Mouse (Mus musculus) cortical plate, adult 2 months (tissue): ENCODE measurements around the gene Gm20481. TPM values are rescaled to one million over a fixed set of nuclear protein-coding genes. Genes with fewer than 3 reads are reported as not detected.

Experiments used
- H3K27ac ChIP-seq: fragments of 200-500 bp; 2 replicates; pipeline ENCODE4 v1.5.1; 2012; ENCODE audit warnings: low read length, control low read depth, inconsistent platforms; ENCODE audit not compliant: insufficient read depth
- H3K4me1 ChIP-seq: fragments of 200-500 bp; 2 replicates; pipeline ENCODE4 v1.6.1; 2011; ENCODE audit warnings: low read length; ENCODE audit not compliant: control insufficient read depth, insufficient read depth
- H3K4me3 ChIP-seq: fragments of 200-500 bp; 2 replicates; pipeline ENCODE4 v1.5.1; 2011; ENCODE audit warnings: mild to moderate bottlenecking, low read length, control low read depth; ENCODE audit not compliant: insufficient read depth
- CTCF ChIP-seq: fragments of 200-500 bp; IDR thresholded peaks from 2 replicates; pipeline ENCODE4 v1.5.1; 2011; ENCODE audit warnings: mild to moderate bottlenecking, control low read depth, low read length; ENCODE audit not compliant: insufficient read depth; ENCODE audit errors: extremely low read depth
- POLR2A ChIP-seq: fragments of 200-500 bp; IDR thresholded peaks from 2 replicates; pipeline ENCODE4 v1.6.1; 2011; ENCODE audit warnings: mild to moderate bottlenecking, low read length, control low read depth; ENCODE audit not compliant: insufficient read depth; ENCODE audit errors: extremely low read depth
- polyA plus RNA-seq: library from polyadenylated mRNA; depleted of rRNA; stranded (reverse); fragments of >200 nt; gene quantifications from 2 replicates; pipeline ENCODE4 v1.2.3, GENCODE M21; 2012; rRNA removed

The Gm20481 gene
- polyA plus RNA-seq, 1 experiment, result not detected

DNA sequence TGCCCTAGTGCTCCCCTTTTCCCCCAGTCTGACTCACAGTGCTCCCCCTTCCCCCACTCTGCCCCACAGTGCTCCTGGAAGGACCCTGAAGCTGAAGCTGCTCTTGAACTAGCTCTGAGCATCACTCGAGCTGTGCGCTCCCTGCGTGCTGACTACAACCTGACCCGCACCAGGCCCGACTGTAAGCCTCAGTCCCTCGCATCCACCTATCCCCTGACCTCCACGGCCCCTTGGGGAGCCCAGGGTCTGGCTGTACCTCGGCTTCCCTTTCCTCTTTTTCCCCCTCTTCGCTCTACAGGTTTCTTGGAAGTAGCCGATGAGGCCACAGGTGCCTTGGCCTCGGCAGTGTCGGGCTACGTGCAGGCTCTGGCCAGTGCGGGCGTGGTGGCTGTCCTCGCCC lies 45.6 kb downstream of the Gm20481 start:
- TF ChIP-seq POLR2A (no peak), CTCF (no peak)
- no peaks in the 10 kb centered on the region for H3K4me1 ChIP-seq

DNA sequence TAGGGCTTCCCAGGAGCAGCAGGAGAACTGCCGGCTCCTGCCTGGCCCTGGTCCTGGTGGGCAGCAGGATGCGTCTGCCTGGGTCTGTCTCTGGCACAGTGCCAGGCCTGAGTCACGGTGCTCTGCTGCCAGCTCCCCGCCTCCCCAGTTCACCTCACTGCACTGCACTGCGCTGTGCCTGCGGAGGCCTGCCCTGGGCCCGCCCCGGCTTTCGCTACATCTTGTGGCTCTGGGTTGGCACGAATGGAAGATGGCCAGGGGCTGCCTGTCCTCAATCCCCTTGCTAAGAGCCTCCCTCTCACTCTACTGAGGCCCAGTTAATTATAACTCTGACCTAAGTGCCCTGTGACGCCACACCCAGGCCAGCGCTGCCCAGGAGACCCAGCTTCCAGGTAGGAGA lies 46.7 kb downstream of the Gm20481 start, which contains the start of gene Vwa7:
Vwa7 (plus strand) TSS at position 204 of the 400 bp plus-strand sequence.
- no peak for TF ChIP-seq POLR2A
- no peak for TF ChIP-seq CTCF
- H3K27ac ChIP-seq, result no peak within 1 kb of the TSS
- H3K4me3 ChIP-seq, result no peak within 1 kb of the TSS
- no peaks in the 10 kb centered on the region for H3K4me1 ChIP-seq

More for the DNA sequence above, 45.6 kb downstream of the Gm20481 start:
- H3K4me3 ChIP-seq, result no peak overlapping the region
- no peak overlapping the region for H3K27ac ChIP-seq

DNA sequence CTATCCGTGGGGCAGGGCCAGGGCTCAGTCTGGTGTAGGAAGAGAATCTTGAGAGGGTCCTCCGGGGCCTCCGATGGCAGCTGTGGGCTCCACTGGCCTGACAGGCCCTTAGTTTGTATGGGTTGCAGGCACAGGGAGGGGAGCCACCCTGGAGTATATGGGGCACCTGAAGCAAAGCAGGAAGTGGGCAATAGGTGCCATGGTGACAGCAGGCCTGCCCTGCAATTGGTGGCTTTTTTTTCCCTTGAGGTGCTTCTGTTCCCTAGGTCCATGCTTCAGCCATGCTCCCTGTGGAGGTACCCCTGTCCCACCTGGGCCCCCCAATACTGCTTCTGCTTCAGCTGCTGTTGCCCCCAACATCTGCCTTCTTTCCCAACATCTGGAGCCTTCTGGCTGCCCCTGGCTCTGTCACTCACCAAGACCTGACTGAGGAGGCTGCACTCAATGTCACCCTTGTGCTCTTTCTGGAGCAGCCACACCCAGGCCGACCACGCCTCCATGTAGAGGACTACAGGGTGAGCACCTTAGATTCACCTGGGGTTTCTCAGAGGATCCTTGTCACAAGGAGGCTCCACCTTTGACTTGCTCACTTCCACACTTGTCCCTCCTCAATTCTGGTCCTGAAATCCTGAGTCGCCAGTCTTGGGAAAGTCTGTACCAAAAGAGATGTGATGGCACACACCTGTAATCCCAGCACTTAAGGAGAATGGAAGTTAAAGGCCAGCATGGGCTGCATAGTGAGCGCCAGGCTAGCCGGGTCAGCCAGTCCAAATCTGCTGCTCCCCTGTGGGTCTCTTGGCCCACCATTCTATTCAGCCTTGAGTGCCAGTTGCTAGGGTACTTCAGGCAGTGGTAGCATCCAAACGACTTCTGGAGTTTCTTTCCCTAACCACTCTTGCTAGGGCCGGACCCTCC lies 47.3 kb downstream of the Gm20481 start:
- TF ChIP-seq CTCF (no peak), POLR2A (no peak)
- Histone ChIP-seq H3K4me1 (no peaks in the 10 kb centered on the region), H3K4me3 (no peak overlapping the region), H3K27ac (no peak overlapping the region)

DNA sequence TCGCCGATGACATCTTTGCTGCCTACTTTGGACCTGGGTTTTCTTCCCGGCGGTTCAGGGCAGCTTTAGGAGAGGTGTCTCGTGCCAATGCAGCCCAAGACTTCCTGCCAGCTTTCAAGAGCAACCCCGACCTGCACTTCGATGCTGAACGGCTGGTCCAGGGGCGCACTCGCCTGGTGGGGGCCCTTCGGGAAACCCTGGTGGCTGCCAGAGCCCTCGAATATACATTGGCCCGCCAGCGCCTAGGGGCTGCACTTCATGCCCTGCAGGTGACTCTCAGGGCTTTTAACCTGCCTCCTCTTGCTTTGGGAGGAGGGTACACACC lies 48.0 kb downstream of the Gm20481 start:
- TF ChIP-seq CTCF (no peak), POLR2A (no peak)
- Histone ChIP-seq H3K4me1 (no peaks in the 10 kb centered on the region), H3K27ac (no peak overlapping the region), H3K4me3 (no peak overlapping the region)

DNA sequence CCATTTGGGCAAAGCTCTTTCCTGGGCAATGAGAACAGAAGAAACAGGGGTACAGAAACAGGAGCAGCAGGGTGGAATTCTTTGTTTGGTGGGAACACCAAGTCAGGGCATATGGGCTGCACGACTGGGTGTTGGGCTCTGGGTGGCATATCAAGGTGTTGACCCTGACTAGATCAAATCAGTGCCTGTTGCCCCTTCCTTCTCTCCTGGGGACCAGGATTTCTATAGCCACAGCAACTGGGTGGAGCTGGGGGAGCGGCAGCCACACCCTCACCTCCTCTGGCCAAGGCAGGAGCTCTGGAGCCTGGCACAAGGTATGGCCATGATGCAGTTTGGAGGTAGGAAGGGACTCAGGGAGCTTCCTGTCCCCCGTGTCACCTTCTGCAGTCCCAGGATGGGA lies 48.5 kb downstream of the Gm20481 start:
- H3K27ac ChIP-seq, result no peak overlapping the region
- H3K4me1 ChIP-seq, result no peaks in the 10 kb centered on the region
- no peak overlapping the region for H3K4me3 ChIP-seq
- no peak for TF ChIP-seq CTCF
- TF ChIP-seq POLR2A, result no peak

DNA sequence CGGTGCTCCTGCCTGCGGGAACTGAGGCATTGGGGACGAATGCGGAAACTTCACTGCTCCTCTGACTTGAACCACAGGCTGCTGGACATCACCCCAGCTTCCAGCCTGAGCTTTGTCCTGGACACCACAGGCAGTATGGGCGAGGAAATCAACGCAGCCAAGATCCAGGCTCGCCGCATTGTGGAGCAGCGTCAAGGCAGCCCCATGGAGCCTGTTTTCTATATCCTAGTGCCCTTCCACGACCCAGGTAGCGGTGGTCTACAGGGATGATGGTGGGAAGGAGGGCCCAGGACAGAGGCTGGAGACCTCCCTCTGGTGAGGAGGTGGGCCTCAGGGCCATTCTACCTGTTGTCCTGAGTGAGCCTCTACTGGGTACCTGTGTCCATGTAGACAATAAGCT lies 50.2 kb downstream of the Gm20481 start:
- no peak overlapping the region for H3K4me3 ChIP-seq
- H3K4me1 ChIP-seq, result no peaks in the 10 kb centered on the region
- no peak overlapping the region for H3K27ac ChIP-seq
- TF ChIP-seq POLR2A (no peak), CTCF (no peak)

DNA sequence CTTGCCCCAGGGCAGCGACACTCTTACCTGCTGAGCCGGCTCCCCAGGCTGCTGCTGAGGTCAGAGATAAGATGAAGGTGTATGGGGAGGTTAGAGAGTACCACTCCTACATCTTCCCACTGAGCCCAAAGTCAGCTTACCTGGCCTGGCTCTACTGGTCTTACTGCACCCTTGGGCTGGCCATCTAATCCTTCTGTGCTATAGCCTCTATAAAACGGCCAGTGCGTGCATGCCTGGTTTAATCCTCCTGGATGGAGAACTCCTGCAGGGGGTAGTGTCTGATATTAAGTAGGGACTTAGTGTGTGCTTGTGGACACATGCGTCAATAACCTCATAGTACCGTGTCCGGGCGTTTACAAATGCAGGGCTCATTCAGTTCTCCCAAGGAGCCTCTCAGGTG lies 50.8 kb downstream of the Gm20481 start:
- TF ChIP-seq POLR2A (no peak), CTCF (no peak)
- no peaks in the 10 kb centered on the region for H3K4me1 ChIP-seq
- no peak overlapping the region for H3K4me3 ChIP-seq
- H3K27ac ChIP-seq, result no peak overlapping the region

DNA sequence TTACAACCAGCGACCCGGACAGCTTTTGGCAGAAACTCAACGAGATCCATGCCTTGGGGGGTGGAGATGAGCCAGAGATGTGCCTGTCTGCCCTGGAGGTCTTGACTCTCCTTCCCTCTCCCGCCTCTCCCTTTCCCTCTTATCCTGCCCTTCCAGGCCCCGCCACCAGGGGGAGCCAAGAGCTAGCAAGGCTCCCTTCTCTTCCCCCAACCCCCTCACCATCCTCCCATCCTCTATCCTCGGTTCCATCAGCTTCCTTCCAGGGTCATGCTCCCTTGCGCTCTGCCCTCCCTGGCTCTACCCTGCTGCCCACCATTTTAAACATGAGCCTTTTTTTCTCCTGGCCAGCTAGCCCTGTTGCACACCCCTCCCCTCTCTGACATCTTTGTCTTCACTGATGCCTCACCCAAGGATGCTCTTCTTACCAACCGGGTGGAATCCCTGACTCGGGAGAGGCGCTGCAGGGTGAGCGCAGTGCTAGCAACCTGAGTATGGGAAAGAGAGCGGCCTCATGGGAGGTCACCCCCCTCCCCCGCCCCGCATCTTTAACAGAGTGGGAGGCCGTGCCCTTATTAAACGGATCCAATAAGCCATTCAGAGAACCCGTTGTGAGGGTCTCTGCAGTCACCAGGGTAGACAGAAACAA lies 51.6 kb downstream of the Gm20481 start:
- no peaks in the 10 kb centered on the region for H3K4me1 ChIP-seq
- no peak overlapping the region for H3K27ac ChIP-seq
- no peak for TF ChIP-seq POLR2A
- TF ChIP-seq CTCF, result peak; percentile 93
- no peak overlapping the region; the same call in 1 of the 2 replicates for H3K4me3 ChIP-seq

Other genes with a start within 250 kb of the Gm20481 start
- 10.7 and 14.8 TPM in 2 replicates for gene C4b, start 226.0 kb upstream of the Gm20481 start, polyA plus RNA-seq
- not detected in 2 replicates for gene Cyp21a1, start 165.4 kb upstream of the Gm20481 start, polyA plus RNA-seq
- gene Stk19, start 133.0 kb upstream of the Gm20481 start, polyA plus RNA-seq, result 80.0 and 80.7 TPM in 2 replicates
- gene Dxo, start 132.9 kb upstream of the Gm20481 start, polyA plus RNA-seq, result 53.1 and 55.5 TPM in 2 replicates
- 74.0 and 81.2 TPM in 2 replicates for gene Skiv2l, start 119.7 kb upstream of the Gm20481 start, polyA plus RNA-seq
- gene Nelfe, start 119.5 kb upstream of the Gm20481 start, polyA plus RNA-seq, result 56.3 and 65.8 TPM in 2 replicates
- 0.08 and 0.32 TPM in 2 replicates for gene Cfb, start 107.4 kb upstream of the Gm20481 start, polyA plus RNA-seq
- gene Zbtb12, start 90.4 kb upstream of the Gm20481 start, polyA plus RNA-seq, result 4.8 and 4.9 TPM in 2 replicates
- 0.04 and 0.13 TPM in 2 replicates for gene Gm20547, start 87.9 kb upstream of the Gm20481 start, polyA plus RNA-seq
- gene C2, start 71.6 kb upstream of the Gm20481 start, polyA plus RNA-seq, result 3.2 and 3.4 TPM in 2 replicates
- gene Ehmt2, start 71.4 kb upstream of the Gm20481 start, polyA plus RNA-seq, result 247 and 264 TPM in 2 replicates
- gene Slc44a4, start 55.4 kb upstream of the Gm20481 start, polyA plus RNA-seq, result 0.46 and 0.49 TPM in 2 replicates
- gene Neu1, start 38.7 kb upstream of the Gm20481 start, polyA plus RNA-seq, result 49.4 and 50.5 TPM in 2 replicates
- 8.4 and 11.6 TPM in 2 replicates for gene Hspa1b, start 10.7 kb upstream of the Gm20481 start, polyA plus RNA-seq
- 12.0 and 14.0 TPM in 2 replicates for gene Hspa1a, start 2.2 kb downstream of the Gm20481 start, polyA plus RNA-seq
- gene Hspa1l, start 2.8 kb downstream of the Gm20481 start, polyA plus RNA-seq, result 0.50 and 0.59 TPM in 2 replicates
- 36.9 and 37.2 TPM in 2 replicates for gene Lsm2, start 11.9 kb downstream of the Gm20481 start, polyA plus RNA-seq
- gene Vars, start 31.1 kb downstream of the Gm20481 start, polyA plus RNA-seq, result 43.7 and 46.6 TPM in 2 replicates
- 0.29 and 0.36 TPM in 2 replicates for gene Vwa7, start 46.7 kb downstream of the Gm20481 start, polyA plus RNA-seq
- gene Sapcd1, start 58.1 kb downstream of the Gm20481 start, polyA plus RNA-seq, result 0.94 and 0.96 TPM in 2 replicates
- 0.58 and 0.72 TPM in 2 replicates for gene Msh5, start 76.8 kb downstream of the Gm20481 start, polyA plus RNA-seq
- 18.4 and 18.7 TPM in 2 replicates for gene Clic1, start 80.1 kb downstream of the Gm20481 start, polyA plus RNA-seq
- gene Ddah2, start 89.1 kb downstream of the Gm20481 start, polyA plus RNA-seq, result 25.1 and 26.8 TPM in 2 replicates
- gene Ly6g6c, start 95.5 kb downstream of the Gm20481 start, polyA plus RNA-seq, result not detected in 2 replicates
- not detected in 2 replicates for gene Mpig6b, start 96.3 kb downstream of the Gm20481 start, polyA plus RNA-seq
- gene Ly6g6e, start 107.0 kb downstream of the Gm20481 start, polyA plus RNA-seq, result 4.8 and 5.5 TPM in 2 replicates
- 1.8 and 3.6 TPM in 2 replicates for gene Ly6g6d, start 108.2 kb downstream of the Gm20481 start, polyA plus RNA-seq
- gene Ly6g6f, start 115.7 kb downstream of the Gm20481 start, polyA plus RNA-seq, result 0.44 and 1.1 TPM in 2 replicates
- gene Abhd16a, start 119.4 kb downstream of the Gm20481 start, polyA plus RNA-seq, result 147 and 159 TPM in 2 replicates
- not detected in 2 replicates for gene Ly6g5c, start 138.4 kb downstream of the Gm20481 start, polyA plus RNA-seq
- gene Ly6g5b, start 145.5 kb downstream of the Gm20481 start, polyA plus RNA-seq, result 0.91 and 1.3 TPM in 2 replicates
- 20.4 and 21.0 TPM in 2 replicates for gene Gpank1, start 151.5 kb downstream of the Gm20481 start, polyA plus RNA-seq
- 191 and 200 TPM in 2 replicates for gene Csnk2b, start 152.1 kb downstream of the Gm20481 start, polyA plus RNA-seq
- 9.6 and 10.3 TPM in 2 replicates for gene D17H6S53E, start 156.5 kb downstream of the Gm20481 start, polyA plus RNA-seq
- 0.13 TPM in 2 replicates for gene Apom, start 162.1 kb downstream of the Gm20481 start, polyA plus RNA-seq
- 194 and 212 TPM in 2 replicates for gene Bag6, start 165.3 kb downstream of the Gm20481 start, polyA plus RNA-seq
- gene Prrc2a, start 195.0 kb downstream of the Gm20481 start, polyA plus RNA-seq, result 269 and 273 TPM in 2 replicates
- 13.0 and 13.2 TPM in 2 replicates for gene Aif1, start 206.2 kb downstream of the Gm20481 start, polyA plus RNA-seq
- gene Lst1, start 218.5 kb downstream of the Gm20481 start, polyA plus RNA-seq, result 18.9 and 20.2 TPM in 2 replicates
- gene Ltb, start 224.5 kb downstream of the Gm20481 start, polyA plus RNA-seq, result 0.71 and 1.5 TPM in 2 replicates
- gene Tnf, start 232.1 kb downstream of the Gm20481 start, polyA plus RNA-seq, result 0.06 and 0.11 TPM in 2 replicates
- 0.19 and 0.32 TPM in 2 replicates for gene Lta, start 235.4 kb downstream of the Gm20481 start, polyA plus RNA-seq